Mouse (Mus musculus) MEL (cell line): ENCODE results near the gene Bcl2l14. TPM values are rescaled to one million over a fixed set of nuclear protein-coding genes. Genes with fewer than 3 reads are reported as not detected.

ENCODE experiments used
- DNase-seq: peaks from one replicate; pipeline ENCODE4 v3.0.0; 2011; ENCODE audit warnings: low read depth, low spot score
- H3K27ac ChIP-seq: 2 replicates; pipeline ENCODE4 v1.5.1; 2012; ENCODE audit warnings: low read depth, mild to moderate bottlenecking, control low read depth, low read length, moderate library complexity; ENCODE audit not compliant: control insufficient read depth
- H3K27me3 ChIP-seq, 2 experiments: fragments of 150-350 bp in 1 of 2; sonication (generic) in 1 of 2; 2 replicates each; pipeline ENCODE4 v1.6.1; 2012; ENCODE audit warnings: low read length in 2 of 2, mild to moderate bottlenecking in 2 of 2, improper control_type of control experiment in 1 of 2, moderate library complexity in 1 of 2; ENCODE audit not compliant: insufficient read depth in 2 of 2, control insufficient read depth in 1 of 2
- H3K36me3 ChIP-seq, 2 experiments: 2 replicates each; pipeline ENCODE4 v1.6.1; 2012 to 2014; ENCODE audit warnings: low read length in 2 of 2, improper control_type of control experiment in 1 of 2, inconsistent platforms in 1 of 2, mild to moderate bottlenecking in 1 of 2; ENCODE audit not compliant: insufficient read depth in 2 of 2, control insufficient read depth in 1 of 2
- H3K4me1 ChIP-seq, 2 experiments: fragments of 150-350 bp in 1 of 2; sonication (generic) in 1 of 2; 2 replicates each; pipeline ENCODE4 v1.6.1; 2012; ENCODE audit warnings: low read length in 2 of 2, improper control_type of control experiment in 1 of 2, mild to moderate bottlenecking in 1 of 2; ENCODE audit not compliant: insufficient read depth in 2 of 2, control insufficient read depth in 1 of 2
- H3K4me3 ChIP-seq, 2 experiments: fragments of 150-350 bp in 1 of 2; sonication (generic) in 1 of 2; 2 replicates each; pipeline ENCODE4 v1.5.1; 2012; ENCODE audit warnings: low read depth in 2 of 2, low read length in 2 of 2, mild to moderate bottlenecking in 2 of 2, moderate library complexity in 2 of 2, control low read depth in 1 of 2, improper control_type of control experiment in 1 of 2; ENCODE audit not compliant: control insufficient read depth in 1 of 2, insufficient read depth in 1 of 2
- H3K79me2 ChIP-seq: 2 replicates; pipeline ENCODE4 v1.6.1; 2012; ENCODE audit warnings: mild to moderate bottlenecking, low read length, moderate library complexity; ENCODE audit not compliant: control insufficient read depth, poor library complexity, insufficient read depth
- H3K9ac ChIP-seq: 2 replicates; pipeline ENCODE4 v1.6.1; 2012; ENCODE audit warnings: low read depth, mild to moderate bottlenecking, control low read depth, low read length, moderate library complexity; ENCODE audit not compliant: control insufficient read depth, poor library complexity, severe bottlenecking
- H3K9me3 ChIP-seq: fragments of 150-350 bp; sonication (generic); replicated peaks from 2 replicates; pipeline ENCODE4 v1.6.1; 2012; ENCODE audit warnings: mild to moderate bottlenecking, low read length, improper control_type of control experiment, moderate library complexity; ENCODE audit not compliant: insufficient read depth
- BHLHE40 ChIP-seq: IDR thresholded peaks from 2 replicates; pipeline ENCODE4 v1.6.1; 2012; ENCODE audit warnings: low read depth, mild to moderate bottlenecking, inconsistent platforms, low read length, improper control_type of control experiment, borderline replicate concordance
- CTCF ChIP-seq, 3 experiments: IDR thresholded peaks in 2 of 3; conservative IDR thresholded peaks in 1 of 3; 2 replicates each; pipeline ENCODE4 v1.5.1; 2011 to 2012; ENCODE audit warnings: low read length in 3 of 3, low read depth in 2 of 3, mild to moderate bottlenecking in 2 of 3, improper control_type of control experiment in 1 of 3, inconsistent platforms in 1 of 3, mixed read lengths in 1 of 3, moderate library complexity in 1 of 3; ENCODE audit not compliant: control insufficient read depth in 1 of 3, insufficient read depth in 1 of 3, poor library complexity in 1 of 3, severe bottlenecking in 1 of 3
- ELF1 ChIP-seq: IDR thresholded peaks from 2 replicates; pipeline ENCODE4 v1.6.1; 2014; ENCODE audit warnings: low read depth, mild to moderate bottlenecking, inconsistent platforms, low read length, improper control_type of control experiment, moderate library complexity
- EP300 ChIP-seq, 2 experiments: IDR thresholded peaks; 2 replicates each; pipeline ENCODE4 v1.6.1; 2011; ENCODE audit warnings: improper control_type of control experiment in 2 of 2, low read length in 2 of 2, low read depth in 1 of 2, mild to moderate bottlenecking in 1 of 2
- ETS1 ChIP-seq: IDR thresholded peaks from 2 replicates; pipeline ENCODE4 v1.6.1; 2012; ENCODE audit warnings: low read depth, mild to moderate bottlenecking, inconsistent platforms, low read length, improper control_type of control experiment, moderate library complexity
- GABPA ChIP-seq: IDR thresholded peaks from 2 replicates; pipeline ENCODE4 v1.6.1; 2012; ENCODE audit warnings: low read depth, mild to moderate bottlenecking, inconsistent platforms, low read length, improper control_type of control experiment, moderate library complexity
- JUND ChIP-seq: IDR thresholded peaks from 2 replicates; pipeline ENCODE4 v1.6.1; 2011; ENCODE audit warnings: low read depth, mild to moderate bottlenecking, improper control_type of control experiment, low read length
- KAT2A ChIP-seq: conservative IDR thresholded peaks from 2 replicates; pipeline ENCODE4 v1.6.1; 2012; ENCODE audit warnings: low read depth, low read length, improper control_type of control experiment, inconsistent platforms
- MAFK ChIP-seq: IDR thresholded peaks from 2 replicates; pipeline ENCODE4 v1.6.1; 2011; ENCODE audit warnings: low read depth, mild to moderate bottlenecking, low read length, improper control_type of control experiment, borderline replicate concordance
- MAX ChIP-seq: IDR thresholded peaks from 2 replicates; pipeline ENCODE4 v1.6.1; 2011; ENCODE audit warnings: low read length, improper control_type of control experiment
- MAZ ChIP-seq: IDR thresholded peaks from 2 replicates; pipeline ENCODE4 v1.6.1; 2012; ENCODE audit warnings: low read depth, mild to moderate bottlenecking, inconsistent platforms, low read length, improper control_type of control experiment
- MEF2A ChIP-seq: IDR thresholded peaks from 2 replicates; pipeline ENCODE4 v1.6.1; 2014; ENCODE audit warnings: low read depth, mild to moderate bottlenecking, inconsistent platforms, low read length, improper control_type of control experiment; ENCODE audit not compliant: poor library complexity, insufficient replicate concordance, severe bottlenecking; ENCODE audit errors: extremely low read depth
- MXI1 ChIP-seq: IDR thresholded peaks from 2 replicates; pipeline ENCODE4 v1.6.1; 2011; ENCODE audit warnings: mild to moderate bottlenecking, low read depth, low read length, improper control_type of control experiment
- MYB ChIP-seq: IDR thresholded peaks from 2 replicates; pipeline ENCODE4 v1.6.1; 2011; ENCODE audit warnings: mild to moderate bottlenecking, low read depth, low read length, improper control_type of control experiment
- MYC ChIP-seq: IDR thresholded peaks from 2 replicates; pipeline ENCODE4 v1.6.1; 2011; ENCODE audit warnings: low read depth, mild to moderate bottlenecking, low read length, improper control_type of control experiment, moderate library complexity
- NELFE ChIP-seq: IDR thresholded peaks from 2 replicates; pipeline ENCODE4 v1.6.1; 2011; ENCODE audit warnings: low read depth, low read length, improper control_type of control experiment
- POLR2A ChIP-seq, 2 experiments: IDR thresholded peaks; 2 replicates each; pipeline ENCODE4 v1.6.1; 2011 to 2012; ENCODE audit warnings: low read length in 2 of 2, mild to moderate bottlenecking in 2 of 2, control low read depth in 1 of 2, improper control_type of control experiment in 1 of 2, low read depth in 1 of 2, moderate library complexity in 1 of 2; ENCODE audit not compliant: control insufficient read depth in 1 of 2, insufficient read depth in 1 of 2, poor library complexity in 1 of 2
- POLR2AphosphoS2 ChIP-seq: IDR thresholded peaks from 2 replicates; pipeline ENCODE4 v1.6.1; 2011; ENCODE audit warnings: low read length, improper control_type of control experiment
- POLR2AphosphoS5 ChIP-seq: IDR thresholded peaks from 2 replicates; pipeline ENCODE4 v1.6.1; 2012; ENCODE audit warnings: low read depth, borderline replicate concordance, mild to moderate bottlenecking, inconsistent platforms, low read length, moderate library complexity, mixed read lengths
- RCOR1 ChIP-seq: IDR thresholded peaks from 2 replicates; pipeline ENCODE4 v1.6.1; 2012; ENCODE audit warnings: low read depth, mild to moderate bottlenecking, inconsistent platforms, low read length, improper control_type of control experiment
- SIN3A ChIP-seq: IDR thresholded peaks from 2 replicates; pipeline ENCODE4 v1.6.1; 2012; ENCODE audit warnings: low read length, improper control_type of control experiment, inconsistent platforms
- TAL1 ChIP-seq: IDR thresholded peaks from 2 replicates; pipeline ENCODE4 v1.6.1; 2012; ENCODE audit warnings: mild to moderate bottlenecking, inconsistent platforms, low read length, moderate library complexity, mixed read lengths
- TBP ChIP-seq: IDR thresholded peaks from 2 replicates; pipeline ENCODE4 v1.8.0; 2011; ENCODE audit warnings: low read depth, low read length, improper control_type of control experiment
- TCF12 ChIP-seq: IDR thresholded peaks from 2 replicates; pipeline ENCODE4 v1.6.1; 2014; ENCODE audit warnings: low read depth, mild to moderate bottlenecking, inconsistent platforms, low read length, improper control_type of control experiment, moderate library complexity
- USF1 ChIP-seq: IDR thresholded peaks from 2 replicates; pipeline ENCODE4 v1.6.1; 2014; ENCODE audit warnings: low read depth, mild to moderate bottlenecking, inconsistent platforms, low read length, improper control_type of control experiment, moderate library complexity
- USF2 ChIP-seq, 2 experiments: IDR thresholded peaks; 2 replicates each; pipeline ENCODE4 v1.6.1; 2011 to 2012; ENCODE audit warnings: improper control_type of control experiment in 2 of 2, low read length in 2 of 2, borderline replicate concordance in 1 of 2, inconsistent platforms in 1 of 2, low read depth in 1 of 2, mild to moderate bottlenecking in 1 of 2; ENCODE audit not compliant: insufficient read depth in 1 of 2
- ZKSCAN1 ChIP-seq: IDR thresholded peaks from 2 replicates; pipeline ENCODE4 v1.6.1; 2012; ENCODE audit warnings: low read depth, mild to moderate bottlenecking, inconsistent platforms, low read length, improper control_type of control experiment, moderate library complexity
- ZMIZ1 ChIP-seq: IDR thresholded peaks from 2 replicates; pipeline ENCODE4 v1.6.1; 2012; ENCODE audit warnings: low read depth, mild to moderate bottlenecking, inconsistent platforms, low read length, improper control_type of control experiment, moderate library complexity
- ZNF384 ChIP-seq: IDR thresholded peaks from 2 replicates; pipeline ENCODE4 v1.6.1; 2012; ENCODE audit warnings: low read depth, mild to moderate bottlenecking, inconsistent platforms, low read length, improper control_type of control experiment
- polyA plus RNA-seq, 2 experiments: library from polyadenylated mRNA; stranded (reverse) in 1 of 2; unstranded in 1 of 2; fragments of >175 nt in 1 of 2; fragments of >200 nt in 1 of 2; gene quantifications; 2 replicates each; pipeline versions ENCODE4 v1.2.1 to v1.2.4; 2012; ENCODE audit warnings: low replicate concordance in 2 of 2, low read depth in 1 of 2; ENCODE audit not compliant: insufficient read length in 2 of 2, insufficient read depth in 1 of 2, missing spikeins in 1 of 2
- total RNA-seq: library from RNA; depleted of rRNA; stranded (reverse); fragments of 300-350 nt; gene quantifications from 2 replicates; pipeline ENCODE4 v1.2.3, GENCODE M21; 2012

Gene Bcl2l14
- total and polyA plus RNA-seq, 3 experiments: 0.65 to 1.4 TPM; not detected in 1

GRCm38 (mm10) chr6:134366366-134367351 lies 29.5 kb upstream of the Bcl2l14 start (continued):
- TF ChIP-seq POLR2AphosphoS5 (no peak), MAFK (no peak), NELFE (peak; percentile 52), ZNF384 (peak; percentile 96), GABPA (no peak), BHLHE40 (no peak), SIN3A (0 out of 2 replicates have a peak, but pooled peaks have one; percentile 49), RCOR1 (peak; percentile 89), MXI1 (no peak), ELF1 (no peak), CTCF (IDR thresholded peaks at IDR 0.05 in 2 of 3, conservative IDR thresholded peaks at IDR 0.05 in 1 of 3; ENCODE audit: control insufficient read depth in 1 of 3, insufficient read depth in 1 of 3, low read depth in 2 of 3, low read length in 3 of 3, poor library complexity in 1 of 3, severe bottlenecking in 1 of 3) (no peak)

- no peaks in the 10 kb centered on the region for H3K27me3 ChIP-seq
- peak overlapping the region; percentile 32; the same call in 1 of the 2 replicates for H3K9ac ChIP-seq
- peak; percentile 63 for DNase-seq
- peak overlapping the region; percentile 16 to 30; a peak in 3 of 4 replicates for H3K4me3 ChIP-seq
- no peaks in the 10 kb centered on the region for H3K79me2 ChIP-seq
- peak overlapping the region; percentile 68 for H3K27ac ChIP-seq
- H3K36me3 ChIP-seq: peaks cover 0 to 15% of the 10 kb centered on the region in 2 experiments; a peak in 2 of 4 replicates
- H3K4me1 ChIP-seq: peaks cover 0 to 48% of the 10 kb centered on the region in 2 experiments
- H3K9me3 ChIP-seq: no peaks in the 10 kb centered on the region
- peak in 1 of 2 experiments; percentile 45; a peak in 1 of 4 replicates for TF ChIP-seq POLR2A (IDR thresholded peaks at IDR 0.05; ENCODE audit: control insufficient read depth in 1 of 2, insufficient read depth in 1 of 2, low read depth in 1 of 2, low read length in 2 of 2, poor library complexity in 1 of 2)
- TF ChIP-seq MAZ: no peak
- TF ChIP-seq USF2 (IDR thresholded peaks at IDR 0.05; ENCODE audit: borderline replicate concordance in 1 of 2, insufficient read depth in 1 of 2, low read depth in 1 of 2, low read length in 2 of 2): no peak
- TF ChIP-seq KAT2A: no peak
- TF ChIP-seq RCOR1: no peak
- TF ChIP-seq MXI1: no peak
- no peak for TF ChIP-seq TCF12
- no peak for TF ChIP-seq USF1
- TF ChIP-seq TBP: peak; percentile 39; the same call in 1 of the 2 replicates
- 0 out of 2 replicates have a peak, but pooled peaks have one; percentile 33 for TF ChIP-seq SIN3A
- no peak for TF ChIP-seq MEF2A
- no peak for TF ChIP-seq ZMIZ1
- peak; percentile 60; the same call in 1 of the 2 replicates for TF ChIP-seq MYC
- no peak for TF ChIP-seq JUND
- TF ChIP-seq ZKSCAN1: no peak
- TF ChIP-seq TAL1: no peak
- 0 out of 2 replicates have a peak, but pooled peaks have one; percentile 19 for TF ChIP-seq MYB
- TF ChIP-seq NELFE: peak; percentile 31; the same call in 1 of the 2 replicates
- TF ChIP-seq POLR2AphosphoS2: no peak
- TF ChIP-seq GABPA: no peak
- peak; percentile 45 to 51; a peak in 3 of 4 replicates for TF ChIP-seq EP300 (IDR thresholded peaks at IDR 0.05; ENCODE audit: low read depth in 1 of 2, low read length in 2 of 2)
- TF ChIP-seq MAX: no peak
- peak; percentile 38; the same call in 1 of the 2 replicates for TF ChIP-seq ETS1
- no peak for TF ChIP-seq BHLHE40
Measured at GRCm38 (mm10) chr6:134367366-134368281, 28.5 kb upstream of the Bcl2l14 start.
